Mouse (Mus musculus) monocyte, adult 2 months (primary cell): ENCODE measurements around the gene Edem3.

ENCODE experiments used
- DNase-seq, 2 experiments: peaks; one replicate each; pipeline ENCODE4 v3.0.0; 2022; ENCODE audit warnings: low spot score in 2 of 2, low read depth in 1 of 2

Edem3 gene

DNA sequence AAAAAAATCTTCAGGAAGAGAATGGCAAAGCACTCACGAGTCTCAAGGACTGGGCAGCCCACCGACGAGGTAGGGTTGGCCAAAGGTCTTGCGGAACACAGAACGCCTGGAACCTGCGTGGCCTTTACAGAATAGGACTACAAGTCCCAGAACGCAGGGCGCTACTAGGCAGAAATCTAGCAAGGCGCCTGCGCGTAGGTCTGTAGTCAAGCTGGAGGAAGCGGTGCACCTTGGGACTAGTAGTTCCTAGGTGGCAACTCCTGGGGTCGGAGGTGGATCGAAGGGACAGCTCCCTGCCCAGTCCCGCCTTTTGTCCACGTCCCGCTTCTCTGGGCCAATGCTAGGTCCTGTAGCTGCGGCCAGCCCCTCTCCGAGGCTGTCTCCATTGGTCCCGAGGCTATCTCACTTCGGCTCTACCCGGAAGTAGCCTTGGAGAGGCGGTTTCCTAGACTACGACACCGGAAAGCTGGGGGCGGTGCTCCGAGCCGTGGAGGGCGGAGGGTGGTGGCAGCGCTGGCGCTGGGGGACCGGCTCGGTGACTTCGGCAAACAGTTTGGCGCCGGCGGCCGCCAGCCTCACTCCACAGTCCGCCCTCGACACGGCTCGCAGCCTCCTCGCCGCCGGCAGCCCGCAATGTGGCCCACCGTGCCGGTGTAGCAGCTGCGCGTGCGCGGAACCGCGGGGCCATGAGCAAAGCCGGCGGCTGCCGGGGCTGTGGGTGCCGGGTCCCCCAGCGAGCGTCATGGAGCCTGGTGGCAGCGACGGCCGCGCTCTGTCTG lies at the start of gene Edem3:
Gene Edem3, plus strand, starts transcription at position 491 of the 779 bp plus-strand sequence.
- peak; percentile 94 to 98 for DNase-seq

DNA sequence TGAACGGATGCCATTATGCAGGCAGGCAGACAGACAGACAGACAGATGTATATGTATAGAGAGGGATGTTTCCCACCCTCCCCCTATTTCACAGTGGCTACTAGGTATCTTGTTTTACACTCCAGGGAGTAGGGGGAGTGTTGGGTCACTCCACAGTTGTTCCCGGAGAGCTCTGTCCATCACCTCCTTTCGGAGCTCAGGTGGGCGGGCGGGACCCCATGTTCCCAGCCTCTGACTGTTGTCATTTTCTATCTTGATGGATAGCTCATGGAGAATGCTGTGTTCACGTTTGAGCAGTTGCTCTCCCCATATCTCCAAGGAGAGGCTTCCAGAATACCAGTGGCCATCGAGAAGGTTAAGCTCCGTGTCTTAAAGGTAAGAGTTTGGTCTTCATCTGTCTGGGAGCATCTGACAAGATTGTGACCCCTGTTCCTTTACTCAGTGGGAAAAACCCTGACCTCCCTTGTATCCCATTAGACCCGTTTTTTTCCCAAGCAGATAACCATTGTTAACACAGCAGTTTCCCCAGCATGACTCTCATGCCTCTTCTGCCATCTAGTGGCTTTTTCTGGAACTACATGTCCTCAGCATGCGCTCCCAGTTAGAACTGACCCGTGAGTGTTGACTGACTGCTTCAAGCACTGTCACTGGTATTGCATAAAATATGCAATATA lies 49.3 kb upstream of the Edem3 start:
- peak; percentile 38 to 60 for DNase-seq

- DNase-seq, result no peak
These were observed 48.8 kb upstream of the Edem3 start for GRCm38 (mm10) chr1:151706397-151706752.

GRCm38 (mm10) chr1:151708966-151709733 lies 46.0 kb upstream of the Edem3 start:
- DNase-seq, result no peak

GRCm38 (mm10) chr1:151709734-151710022 lies 45.5 kb upstream of the Edem3 start:
- no peak for DNase-seq

- no peak for DNase-seq
These were observed 44.6 kb upstream of the Edem3 start for GRCm38 (mm10) chr1:151710424-151711055.

- no peak for DNase-seq
These were observed 44.1 kb upstream of the Edem3 start for GRCm38 (mm10) chr1:151711062-151711461.

GRCm38 (mm10) chr1:151712664-151713063 lies 42.5 kb upstream of the Edem3 start:
- no peak for DNase-seq

- no peak for DNase-seq
These were observed 41.5 kb upstream of the Edem3 start for GRCm38 (mm10) chr1:151713622-151714021.

DNA sequence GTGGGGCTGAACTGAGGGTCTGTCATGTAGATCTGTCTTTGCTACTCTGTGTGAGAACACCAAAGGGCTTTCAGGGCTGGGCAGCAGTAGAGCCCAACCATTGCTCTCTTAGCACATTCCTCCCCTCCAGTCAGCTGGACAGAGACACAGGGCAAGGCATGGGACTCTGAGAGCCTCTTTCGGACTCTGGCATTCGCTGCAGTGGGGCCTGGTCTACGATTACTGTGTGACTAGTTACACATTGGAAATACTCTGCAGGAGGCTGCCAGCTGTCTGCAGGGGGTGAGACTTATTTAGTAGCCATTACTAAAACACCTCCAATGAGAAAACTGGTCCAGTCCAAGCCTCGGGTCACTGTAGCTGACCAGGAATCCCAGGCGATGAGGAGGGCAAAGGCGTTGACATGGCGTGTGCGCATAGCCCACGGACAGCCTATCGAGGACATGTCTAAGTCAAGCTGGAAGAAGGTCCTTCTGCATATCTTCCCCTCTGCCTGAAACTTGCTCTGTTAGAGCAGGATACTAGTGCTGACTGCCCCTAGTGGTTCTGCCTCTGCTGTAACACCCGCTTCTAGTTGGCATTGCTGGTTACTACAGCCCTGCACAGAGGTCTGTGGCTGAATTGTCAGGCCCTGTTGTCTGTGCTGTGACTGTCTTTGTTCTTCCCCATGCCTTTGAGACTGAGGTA lies 39.0 kb upstream of the Edem3 start:
- DNase-seq, result no peak

- DNase-seq, result no peak
These were observed 37.5 kb upstream of the Edem3 start for GRCm38 (mm10) chr1:151717624-151718023.

- no peak for DNase-seq
These were observed 36.6 kb upstream of the Edem3 start for GRCm38 (mm10) chr1:151718575-151718974.

DNA sequence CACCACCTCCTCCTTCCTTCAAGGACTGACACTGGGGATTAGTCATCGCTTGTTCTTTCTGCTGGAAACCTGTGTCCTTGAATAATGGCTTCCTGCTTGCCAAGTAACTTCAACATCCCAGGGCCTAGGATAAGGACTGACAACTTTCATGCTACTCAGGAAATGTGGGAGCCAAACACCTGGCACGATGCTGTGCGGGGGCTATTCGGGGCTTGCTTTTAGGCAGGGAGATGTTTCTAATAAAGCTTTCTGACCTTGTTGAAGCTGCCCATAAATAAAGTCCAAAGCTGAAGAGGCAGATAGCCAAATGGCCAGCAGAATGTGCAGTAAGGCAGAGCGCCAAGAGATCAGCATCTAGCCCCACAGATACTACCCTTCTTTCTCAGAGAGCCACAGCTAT lies 35.3 kb upstream of the Edem3 start:
- DNase-seq, result no peak

- no peak for DNase-seq
These were observed 34.6 kb upstream of the Edem3 start for GRCm38 (mm10) chr1:151720566-151720965.

DNA sequence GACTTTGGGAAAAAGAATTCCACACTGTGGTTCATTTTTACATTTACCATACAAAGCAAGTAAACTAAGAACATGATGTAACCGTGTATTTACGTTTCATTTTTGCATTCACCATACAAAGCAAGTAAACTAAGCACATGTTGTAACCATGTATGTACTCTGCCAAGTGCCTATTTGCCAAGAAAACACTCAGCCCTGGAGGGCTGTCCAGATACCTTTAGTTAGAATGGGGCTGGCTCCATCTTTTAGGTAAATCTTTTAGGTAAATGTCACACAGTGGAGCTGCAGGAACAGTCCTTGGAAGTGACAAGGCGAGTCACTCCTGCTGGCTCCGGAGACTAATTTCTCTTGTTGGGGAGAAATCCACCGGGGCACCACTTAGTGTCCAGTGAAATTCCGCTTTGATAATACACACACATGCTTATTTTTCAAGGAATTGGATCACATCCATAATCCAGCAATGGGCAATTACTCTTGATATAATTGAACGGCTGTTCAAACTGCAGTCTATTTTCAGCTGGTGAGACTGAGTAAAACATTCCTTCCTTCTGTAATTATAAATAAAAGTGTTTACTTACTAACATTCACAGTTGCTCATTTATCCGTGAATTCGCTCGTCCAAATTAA lies 33.7 kb upstream of the Edem3 start:
- no peak for DNase-seq

DNA sequence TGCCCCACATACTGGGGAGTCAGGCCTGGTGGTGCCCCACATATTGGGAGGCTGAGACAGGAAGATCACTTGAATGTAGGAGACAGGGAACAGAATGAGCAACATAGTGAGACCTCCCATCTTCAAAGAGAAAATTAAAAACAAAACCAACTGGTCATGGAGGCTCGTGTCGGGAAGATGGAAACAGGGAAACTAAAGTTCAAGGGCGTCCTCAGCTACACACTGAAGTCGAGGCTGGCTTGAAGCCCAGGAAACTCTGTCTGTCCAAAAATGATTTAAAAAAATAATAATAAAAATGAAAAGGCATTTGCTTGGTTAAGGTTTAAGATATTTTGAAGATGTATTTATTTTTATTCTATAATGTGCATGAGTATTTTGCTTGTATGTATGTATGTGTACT lies 31.4 kb upstream of the Edem3 start:
- DNase-seq, result no peak

- no peak for DNase-seq
These were observed 29.6 kb upstream of the Edem3 start for GRCm38 (mm10) chr1:151725590-151725989.

GRCm38 (mm10) chr1:151726358-151726757 lies 28.8 kb upstream of the Edem3 start:
- no peak for DNase-seq

DNA sequence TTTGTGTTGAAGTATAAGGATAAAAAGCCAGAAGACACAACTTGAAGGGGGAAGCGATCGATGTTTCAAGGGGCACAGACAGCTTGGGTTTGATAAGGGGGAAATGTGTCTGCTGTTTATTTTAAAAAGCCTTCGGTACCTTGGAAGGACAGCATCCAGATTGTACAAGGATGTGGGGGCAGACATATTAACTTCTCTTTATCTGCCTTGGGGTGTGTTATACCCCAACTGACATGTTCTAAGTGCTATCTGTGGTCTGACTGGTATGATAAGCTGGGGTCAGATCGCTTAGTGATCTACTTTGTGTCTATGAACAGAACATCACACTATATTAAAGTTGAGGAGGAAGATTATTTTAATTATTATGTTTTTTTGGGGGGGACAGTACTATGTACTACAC lies 27.0 kb upstream of the Edem3 start:
- DNase-seq, result no peak

DNA sequence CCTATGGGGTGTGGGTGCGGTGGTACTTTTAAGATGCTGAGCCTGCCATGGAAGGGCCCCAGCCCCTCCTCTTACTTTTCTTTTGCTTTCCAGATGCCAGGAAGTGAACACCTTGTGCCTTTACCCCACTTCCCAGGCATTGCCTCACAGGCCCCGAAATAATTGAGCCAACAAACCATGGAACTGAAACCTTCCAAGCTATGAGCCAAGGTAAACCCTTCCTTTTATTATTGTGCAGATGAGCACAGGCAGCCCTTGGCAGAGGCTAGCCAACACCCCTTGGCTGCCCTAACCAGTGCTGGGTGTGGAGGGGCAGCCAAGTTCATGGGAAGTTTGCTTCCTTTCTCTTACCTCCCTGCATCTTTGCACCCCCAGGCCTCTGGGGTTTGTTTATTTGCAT lies 18.0 kb upstream of the Edem3 start:
- DNase-seq, result no peak

GRCm38 (mm10) chr1:151741199-151741621 lies 14.0 kb upstream of the Edem3 start:
- no peak for DNase-seq
